Mouse (Mus musculus) heart, embryonic 14.5 days (tissue): ENCODE data around the gene Il9r. TPM values are rescaled to one million over a fixed set of nuclear protein-coding genes. Genes with fewer than 3 reads are reported as not detected.

Source experiments
- ATAC-seq: fragments of 200-750 bp; cut with Nextera tagmentation; 2 replicates; pipeline ENCODE4 v1.8.0; 2017; ENCODE audit warnings: low read depth, moderate TSS enrichment; ENCODE audit not compliant: insufficient number of reproducible peaks, insufficient read depth, low FRiP score
- H3K27ac ChIP-seq, 2 experiments: fragments of 200-500 bp in 1 of 2; fragments of 300-500 bp in 1 of 2; sonication (generic) in 1 of 2; replicated peaks in 1 of 2; 2 replicates each; pipeline ENCODE4 v1.5.1; 2012 to 2014; ENCODE audit warnings: low read depth in 2 of 2, low read length in 2 of 2, control low read depth in 1 of 2, mild to moderate bottlenecking in 1 of 2, mixed read lengths in 1 of 2; ENCODE audit not compliant: control insufficient read depth in 1 of 2, insufficient read depth in 1 of 2
- H3K27me3 ChIP-seq: fragments of 300-500 bp; sonication (generic); 2 replicates; pipeline ENCODE4 v1.6.1; 2014; ENCODE audit warnings: mild to moderate bottlenecking, low read length, control low read depth; ENCODE audit not compliant: control insufficient read depth, insufficient read depth
- H3K36me3 ChIP-seq: fragments of 300-500 bp; sonication (generic); 2 replicates; pipeline ENCODE4 v1.6.1; 2014; ENCODE audit warnings: mild to moderate bottlenecking, control low read depth, low read length, mixed read lengths; ENCODE audit not compliant: control insufficient read depth, insufficient read depth
- H3K4me1 ChIP-seq, 2 experiments: fragments of 200-500 bp in 1 of 2; fragments of 300-500 bp in 1 of 2; sonication (generic) in 1 of 2; 2 replicates each; pipeline ENCODE4 v1.6.1; 2012 to 2014; ENCODE audit warnings: low read length in 2 of 2, control low read depth in 1 of 2, mixed read lengths in 1 of 2; ENCODE audit not compliant: control insufficient read depth in 2 of 2, insufficient read depth in 2 of 2
- H3K4me2 ChIP-seq: fragments of 300-500 bp; sonication (generic); 2 replicates; pipeline ENCODE4 v1.6.1; 2014; ENCODE audit warnings: mild to moderate bottlenecking, low read length
- H3K4me3 ChIP-seq, 2 experiments: fragments of 200-500 bp in 1 of 2; fragments of 300-500 bp in 1 of 2; sonication (generic) in 1 of 2; 2 replicates each; pipeline ENCODE4 v1.5.1; 2012 to 2014; ENCODE audit warnings: low read length in 2 of 2, mild to moderate bottlenecking in 2 of 2, control low read depth in 1 of 2, low read depth in 1 of 2, moderate library complexity in 1 of 2; ENCODE audit not compliant: control insufficient read depth in 1 of 2, insufficient read depth in 1 of 2
- H3K9ac ChIP-seq: fragments of 300-500 bp; sonication (generic); 2 replicates; pipeline ENCODE4 v1.6.1; 2014; ENCODE audit warnings: mild to moderate bottlenecking, low read length
- H3K9me3 ChIP-seq: fragments of 300-500 bp; sonication (generic); 2 replicates; pipeline ENCODE4 v1.6.1; 2016; ENCODE audit warnings: low read length, control low read depth; ENCODE audit not compliant: control insufficient read depth
- WGBS: fragments of 180-500 bp; shearing (Covaris S2); extraction: QIAGEN DNeasy Blood & Tissue Kit; methylation state at CpG from one replicate; pipeline ENCODE4 v1.1.7; 2014; 5-methylcytosine and 5-hydroxymethylcytosine counted together
- polyA plus RNA-seq: library from polyadenylated mRNA; unstranded; fragments of >200 nt; fragmentation: Nextera tagmentation; extraction: Ambion mirVana; gene quantifications from 2 replicates; pipeline ENCODE4 v1.2.1, GENCODE M21; 2014

The Il9r gene
- polyA plus RNA-seq, 1 experiment from 2014 or later, result not detected

GRCm38 (mm10) chr11:32221951-32222409, 21.9 kb upstream of the Il9r start, which contains the start of gene Rhbdf1:
Gene Rhbdf1 (minus strand): TSS chr11:32222300.
- Histone ChIP-seq H3K4me3 (peak within 1 kb of the TSS; percentile 53 to 60), H3K9me3 (no peaks in the 10 kb centered on the region), H3K4me2 (peak within 1 kb of the TSS; percentile 82), H3K27ac (peak within 1 kb of the TSS; percentile 78 to 81), H3K27me3 (no peaks in the 10 kb centered on the region), H3K9ac (peak within 1 kb of the TSS; percentile 90), H3K4me1 (peaks cover 43 to 62% of the 10 kb centered on the region in 2 experiments), H3K36me3 (peaks cover 8% of the 10 kb centered on the region; the same call in 1 of the 2 replicates)
- peak; percentile 55 for ATAC-seq
- under 1% methylated on average over 58 of the region's 72 CpGs for WGBS

GRCm38 (mm10) chr11:32221225-32221950, 21.3 kb upstream of the Il9r start:
- peak; percentile 55 for ATAC-seq
- Histone ChIP-seq H3K4me2 (peak overlapping the region; percentile 82), H3K36me3 (peaks cover 8% of the 10 kb centered on the region; the same call in 1 of the 2 replicates), H3K9ac (peak overlapping the region; percentile 90), H3K4me1 (peaks cover 40 to 59% of the 10 kb centered on the region in 2 experiments), H3K4me3 (peak overlapping the region; percentile 53 to 60), H3K9me3 (no peaks in the 10 kb centered on the region), H3K27me3 (no peaks in the 10 kb centered on the region), H3K27ac (peak overlapping the region; percentile 78 to 81)
- WGBS, result under 1% methylated on average over 46 of the region's 46 CpGs

GRCm38 (mm10) chr11:32220607-32221224, 20.6 kb upstream of the Il9r start:
- WGBS, result 33% methylated on average over 10 of the region's 10 CpGs
- H3K9me3 ChIP-seq, result no peaks in the 10 kb centered on the region
- peak overlapping the region; percentile 82 for H3K4me2 ChIP-seq
- peaks cover 14% of the 10 kb centered on the region for H3K36me3 ChIP-seq
- H3K4me3 ChIP-seq, result peak overlapping the region; percentile 53 to 60
- no peaks in the 10 kb centered on the region for H3K27me3 ChIP-seq
- ATAC-seq, result no peak
- peak overlapping the region in 1 of 2 experiments; percentile 78; a peak in 2 of 4 replicates for H3K27ac ChIP-seq
- H3K4me1 ChIP-seq, result peaks cover 35 to 54% of the 10 kb centered on the region in 2 experiments
- H3K9ac ChIP-seq, result peak overlapping the region; percentile 90

GRCm38 (mm10) chr11:32219287-32219686, 19.2 kb upstream of the Il9r start:
- peaks cover 21 to 40% of the 10 kb centered on the region in 2 experiments for H3K4me1 ChIP-seq
- WGBS, result 92% methylated on average over 10 of the region's 10 CpGs
- H3K4me3 ChIP-seq, result no peak overlapping the region

GRCm38 (mm10) chr11:32218501-32219050, 18.5 kb upstream of the Il9r start:
- H3K36me3 ChIP-seq, result peaks cover 36% of the 10 kb centered on the region
- H3K4me1 ChIP-seq, result peaks cover 20 to 37% of the 10 kb centered on the region in 2 experiments
- H3K4me2 ChIP-seq, result no peak overlapping the region
- no peak overlapping the region for H3K9ac ChIP-seq
- no peaks in the 10 kb centered on the region for H3K9me3 ChIP-seq
- H3K27me3 ChIP-seq, result no peaks in the 10 kb centered on the region
- no peak for ATAC-seq
- 49% methylated on average over 6 of the region's 6 CpGs for WGBS
- H3K4me3 ChIP-seq, result no peak overlapping the region
- no peak overlapping the region for H3K27ac ChIP-seq

More at GRCm38 (mm10) chr11:32219287-32219686, 19.2 kb upstream of the Il9r start:
- H3K36me3 ChIP-seq, result peaks cover 29% of the 10 kb centered on the region
- H3K9ac ChIP-seq, result no peak overlapping the region
- H3K9me3 ChIP-seq, result no peaks in the 10 kb centered on the region
- H3K27me3 ChIP-seq, result no peaks in the 10 kb centered on the region
- no peak for ATAC-seq
- H3K4me2 ChIP-seq, result no peak overlapping the region
- H3K27ac ChIP-seq, result no peak overlapping the region

GRCm38 (mm10) chr11:32216851-32217250, 16.8 kb upstream of the Il9r start:
- no peaks in the 10 kb centered on the region for H3K27me3 ChIP-seq
- H3K4me3 ChIP-seq, result no peak overlapping the region
- no peaks in the 10 kb centered on the region for H3K9me3 ChIP-seq
- peaks cover 53% of the 10 kb centered on the region for H3K36me3 ChIP-seq
- no peak for ATAC-seq
- H3K9ac ChIP-seq, result no peak overlapping the region
- H3K4me2 ChIP-seq, result no peak overlapping the region
- WGBS, result 25% methylated on average over 8 of the region's 8 CpGs
- peaks cover 11 to 24% of the 10 kb centered on the region in 2 experiments; a peak in 3 of 4 replicates for H3K4me1 ChIP-seq
- no peak overlapping the region for H3K27ac ChIP-seq

- H3K9me3 ChIP-seq, result no peaks in the 10 kb centered on the region
- no peak overlapping the region for H3K9ac ChIP-seq
- no peaks in the 10 kb centered on the region for H3K27me3 ChIP-seq
- WGBS, result 92% methylated on average over 18 of the region's 18 CpGs
- ATAC-seq, result no peak
- peaks cover 7 to 17% of the 10 kb centered on the region in 2 experiments; a peak in 3 of 4 replicates for H3K4me1 ChIP-seq
- no peak overlapping the region for H3K27ac ChIP-seq
- H3K36me3 ChIP-seq, result peaks cover 66% of the 10 kb centered on the region
- H3K4me3 ChIP-seq, result no peak overlapping the region
- H3K4me2 ChIP-seq, result no peak overlapping the region
These were observed 15.5 kb upstream of the Il9r start for GRCm38 (mm10) chr11:32215372-32216162.
